In the genomic region with DNA sequence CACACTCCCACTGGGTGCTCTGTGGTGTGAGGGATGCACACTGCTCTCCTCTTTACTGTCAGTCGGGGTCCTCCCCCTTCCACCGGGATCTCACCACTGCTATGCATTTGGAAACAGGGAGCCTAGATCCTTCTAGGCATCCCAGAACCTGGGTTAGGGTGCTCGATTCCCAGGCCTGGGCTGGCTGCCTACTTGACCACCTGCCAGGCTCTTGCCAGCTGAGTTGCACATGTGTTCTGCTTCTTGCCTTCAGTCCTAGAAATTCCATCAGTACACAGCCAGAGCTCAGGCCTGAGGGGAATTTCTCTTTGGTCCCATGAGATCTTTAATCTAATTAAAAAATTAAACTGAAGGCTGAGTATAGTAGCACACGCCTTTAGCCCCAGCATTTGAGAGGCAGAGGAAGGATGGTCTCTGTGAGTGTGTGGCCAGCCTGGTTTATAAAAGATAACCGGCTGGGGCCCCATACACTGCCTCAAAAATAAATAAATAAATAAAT, we compare ENCODE assay signal across 24 mouse cellular contexts. TPM values are rescaled to one million over a fixed set of nuclear protein-coding genes. Genes with fewer than 3 reads are reported as not detected.
DNase-seq lines count a peak whose midpoint lies in the region; ATAC-seq and TF ChIP-seq lines count a peak whose summit lies in the region.
"Had no signal": no experiment of that assay in that cellular context is flagged by ENCODE, and none has a peak within 500 bp of the region (broad histone marks: within the 10 kb centered on the region; RNA-seq: fewer than 3 reads in every experiment).

No protein-coding gene starts in this region.

- no peak for ATAC-seq in limb, embryonic 11.5 days (ENCODE audit: insufficient number of reproducible peaks, low FRiP score, low TSS enrichment, low read depth)
- ATAC-seq: activated CD4-positive, CD25-positive, alpha-beta regulatory T cell, adult 4 months; CD4-positive, CD25-positive, alpha-beta regulatory T cell, adult 4 months; intestine, postnatal 0 days had no signal

- peaks cover 26% of the 10 kb centered on the region for H3K4me1 ChIP-seq in heart, embryonic 10.5 days
- H3K4me1 ChIP-seq in kidney, adult 2 months (ENCODE audit: control insufficient read depth, insufficient read depth, low read length) = peaks cover 21% of the 10 kb centered on the region
- peaks cover 20% of the 10 kb centered on the region for H3K4me1 ChIP-seq in limb, embryonic 11.5 days (ENCODE audit: control insufficient read depth, insufficient read depth, low read length)

- H3K9me3 ChIP-seq in heart, embryonic 10.5 days = no peaks in the 10 kb centered on the region
- no peaks in the 10 kb centered on the region for H3K9me3 ChIP-seq in limb, embryonic 11.5 days (ENCODE audit: control insufficient read depth, low read length)
- H3K9me3 ChIP-seq: liver, embryonic 15.5 days; neural tube, embryonic 12.5 days had no signal

- peak overlapping the region; percentile 27; the same call in 1 of the 2 replicates for H3K9ac ChIP-seq in limb, embryonic 11.5 days (ENCODE audit: low read length)
- H3K9ac ChIP-seq: liver, embryonic 15.5 days; neural tube, embryonic 12.5 days had no signal

- H3K27me3 ChIP-seq in heart, embryonic 10.5 days (ENCODE audit: insufficient read depth, poor library complexity, severe bottlenecking) = no peaks in the 10 kb centered on the region
- no peaks in the 10 kb centered on the region for H3K27me3 ChIP-seq in kidney, adult 2 months (replicated peaks; ENCODE audit: control insufficient read depth, insufficient read depth, low read length)
- no peaks in the 10 kb centered on the region for H3K27me3 ChIP-seq in limb, embryonic 11.5 days (ENCODE audit: control insufficient read depth, insufficient read depth, low read length)
- H3K27me3 ChIP-seq: neural tube, embryonic 12.5 days had no signal

- 0 out of 2 replicates have a peak, but pooled peaks cover 2% of the 10 kb centered on the region for H3K36me3 ChIP-seq in heart, embryonic 10.5 days
- H3K36me3 ChIP-seq in kidney, adult 2 months (ENCODE audit: control insufficient read depth, insufficient read depth, low read length) = no peaks in the 10 kb centered on the region
- peaks cover 1% of the 10 kb centered on the region; the same call in 1 of the 2 replicates for H3K36me3 ChIP-seq in limb, embryonic 11.5 days (ENCODE audit: control insufficient read depth, insufficient read depth, low read length)
- H3K36me3 ChIP-seq: liver, embryonic 15.5 days; neural tube, embryonic 12.5 days had no signal

- TF ChIP-seq CTCF in kidney, adult 2 months (conservative IDR thresholded peaks at IDR 0.05; ENCODE audit: insufficient read depth, insufficient read length, low read depth, low read length) = no peak

- H3K4me2 ChIP-seq in limb, embryonic 11.5 days (ENCODE audit: low read depth, severe bottlenecking) = peak overlapping the region; percentile 20; the same call in 1 of the 2 replicates
- H3K4me2 ChIP-seq: liver, embryonic 15.5 days; neural tube, embryonic 12.5 days had no signal

- DNase-seq in heart, embryonic 10.5 days (ENCODE audit: low spot score) = no peak
- DNase-seq in heart, postnatal 4 days = no peak
- DNase-seq in kidney, adult 2 months = peak; percentile 54
- no peak for DNase-seq in kidney, adult 8-10 months
- DNase-seq in adipocyte (ENCODE audit: low spot score) = peak; percentile 60
- no peak for DNase-seq in limb, embryonic 11.5 days (ENCODE audit: low spot score)
- DNase-seq in lung, adult 18-20 months = no peak
- no peak for DNase-seq in right cerebral cortex, postnatal 36 days (ENCODE audit: low spot score in 2 of 2)
- DNase-seq: cerebellum, adult 9-10 months; gastrocnemius, postnatal 14 days; lung, postnatal 36 days; midbrain, embryonic 14.5 days; spleen, adult 18-20 months; thymus, postnatal 25 days had no signal

- no peak overlapping the region for H3K4me3 ChIP-seq in heart, embryonic 10.5 days
- H3K4me3 ChIP-seq in kidney, adult 2 months (ENCODE audit: insufficient read depth, low read depth, low read length) = no peak overlapping the region
- no peak overlapping the region for H3K4me3 ChIP-seq in limb, embryonic 11.5 days (ENCODE audit: low read depth, low read length)
- H3K4me3 ChIP-seq: layer of hippocampus, adult 2 months; liver, embryonic 15.5 days; neural tube, embryonic 12.5 days had no signal

- peak overlapping the region; percentile 44 for H3K27ac ChIP-seq in heart, embryonic 10.5 days
- no peak overlapping the region for H3K27ac ChIP-seq in kidney, adult 2 months (ENCODE audit: insufficient read depth, low read depth, low read length)
- 0 out of 2 replicates have a peak overlapping the region, but pooled peaks have one; percentile 36 for H3K27ac ChIP-seq in limb, embryonic 11.5 days (replicated peaks; ENCODE audit: low read depth, low read length)
- H3K27ac ChIP-seq: layer of hippocampus, adult 2 months; liver, embryonic 15.5 days; neural tube, embryonic 12.5 days; stomach, postnatal 0 days had no signal

- TF ChIP-seq POLR2A in kidney, adult 2 months (IDR thresholded peaks at IDR 0.05; ENCODE audit: low read depth, low read length) = no peak

- WGBS in heart, embryonic 10.5 days = 81% methylated on average over 5 of the region's 5 CpGs
- 62% methylated on average over 5 of the region's 5 CpGs for WGBS in kidney, adult 2 months
- 77% methylated on average over 5 of the region's 5 CpGs for WGBS in limb, embryonic 11.5 days

RNA-seq across cellular contexts. Expression of gene Jund, which starts 8.8 kb away (rescaled TPM):
- 76.3 and 116 TPM in 2 replicates for polyA plus RNA-seq in heart, embryonic 10.5 days (2016; fragmentation: Nextera tagmentation; extraction: Ambion mirVana)
- total RNA-seq in heart, postnatal 4 days (2021) = 100 to 1,000 TPM; 254 to 261 TPM
- 158 and 201 TPM in 2 replicates for polyA plus RNA-seq in kidney, adult 2 months (2012; rRNA removed)
- 104 and 109 TPM in 2 replicates for polyA plus RNA-seq in limb, embryonic 11.5 days (2014; fragmentation: Nextera tagmentation; extraction: Ambion mirVana)

RNA-seq across cellular contexts. Expression of gene Iqcn, which starts 13.3 kb away (rescaled TPM):
- not detected in 2 replicates for polyA plus RNA-seq in heart, embryonic 10.5 days (2016; fragmentation: Nextera tagmentation; extraction: Ambion mirVana)
- under 1 TPM; 0.10 to 0.11 TPM for total RNA-seq in heart, postnatal 4 days (2021)
- 0.03 and 0.12 TPM in 2 replicates for polyA plus RNA-seq in kidney, adult 2 months (2012; rRNA removed)
- polyA plus RNA-seq in limb, embryonic 11.5 days (2014; fragmentation: Nextera tagmentation; extraction: Ambion mirVana) = not detected in 2 replicates
- total RNA-seq: heart, postnatal 25 days had no signal
- polyA plus RNA-seq: activated CD4-positive, CD25-positive, alpha-beta regulatory T cell, adult 4 months; forebrain, embryonic 11.5 days; intestine, postnatal 0 days; stomach, postnatal 0 days had no signal

RNA-seq across cellular contexts. Expression of gene Lsm4, which starts 16.9 kb away (rescaled TPM):
- polyA plus RNA-seq in heart, embryonic 10.5 days (2016; fragmentation: Nextera tagmentation; extraction: Ambion mirVana) = 344 and 410 TPM in 2 replicates
- 100 to 1,000 TPM; 107 to 120 TPM for total RNA-seq in heart, postnatal 4 days (2021)
- 106 and 120 TPM in 2 replicates for polyA plus RNA-seq in kidney, adult 2 months (2012; rRNA removed)
- 356 and 388 TPM in 2 replicates for polyA plus RNA-seq in limb, embryonic 11.5 days (2014; fragmentation: Nextera tagmentation; extraction: Ambion mirVana)

RNA-seq across cellular contexts. Expression of gene Gm3336, which starts 28.4 kb away (rescaled TPM):
- not detected in 2 replicates for polyA plus RNA-seq in heart, embryonic 10.5 days (2016; fragmentation: Nextera tagmentation; extraction: Ambion mirVana)
- not detected for total RNA-seq in heart, postnatal 4 days (2021)
- polyA plus RNA-seq in kidney, adult 2 months (2012; rRNA removed) = 0.61 and 0.99 TPM in 2 replicates
- polyA plus RNA-seq in limb, embryonic 11.5 days (2014; fragmentation: Nextera tagmentation; extraction: Ambion mirVana) = not detected in 2 replicates
- total RNA-seq: gastrocnemius, postnatal 14 days; heart, postnatal 25 days; layer of hippocampus, adult 2 months; left cerebral cortex, adult 8-10 months had no signal
- polyA plus RNA-seq: activated CD4-positive, CD25-positive, alpha-beta regulatory T cell, adult 4 months; CD4-positive, CD25-positive, alpha-beta regulatory T cell, adult 4 months; forebrain, embryonic 11.5 days; midbrain, embryonic 14.5 days; neural tube, embryonic 12.5 days had no signal

RNA-seq across cellular contexts. Expression of gene Pgpep1, which starts 29.8 kb away (rescaled TPM):
- 38.0 and 42.0 TPM in 2 replicates for polyA plus RNA-seq in heart, embryonic 10.5 days (2016; fragmentation: Nextera tagmentation; extraction: Ambion mirVana)
- total RNA-seq in heart, postnatal 4 days (2021) = 10 to 100 TPM; 32.2 to 38.4 TPM
- 296 TPM in 2 replicates for polyA plus RNA-seq in kidney, adult 2 months (2012; rRNA removed)
- 48.9 and 59.4 TPM in 2 replicates for polyA plus RNA-seq in limb, embryonic 11.5 days (2014; fragmentation: Nextera tagmentation; extraction: Ambion mirVana)

Comparison
In these comparisons a context has a peak if more than half of its experiments do, and no peak if none do; other contexts are left out.
1. DNase-seq: peak in kidney, adult 2 months (single experiment) and adipocyte (single experiment); none in heart, embryonic 10.5 days (single experiment), heart, postnatal 4 days (single experiment), kidney, adult 8-10 months (0 of 2), limb, embryonic 11.5 days (single experiment), lung, adult 18-20 months (0 of 2) and right cerebral cortex, postnatal 36 days (0 of 2).